Mouse (Mus musculus): ENCODE results near the gene 9230110F15Rik.
"Not testable (repeated sequence)": the region's sequence is repeated elsewhere in the genome, so short reads cannot be mapped to it uniquely, and the experiment has no call there.

The 9230110F15Rik gene

GRCm38 (mm10) chr9:35844050-35844449, at the start of gene 9230110F15Rik:
9230110F15Rik (minus strand) TSS chr9:35844150.
- no peak for DNase-seq (ENCODE audit: low spot score)

- DNase-seq (ENCODE audit: low spot score), result not testable (repeated sequence)
Observed at GRCm38 (mm10) chr9:35893112-35893511, 49.2 kb upstream of the 9230110F15Rik start.

- not testable (repeated sequence) for DNase-seq (ENCODE audit: low spot score)
Observed at GRCm38 (mm10) chr9:35817881-35818280, 26.1 kb downstream of the 9230110F15Rik start.

- no peak for DNase-seq (ENCODE audit: low spot score)
Observed at GRCm38 (mm10) chr9:35798146-35798545, 45.8 kb downstream of the 9230110F15Rik start.

GRCm38 (mm10) chr9:35790001-35790400, 53.9 kb downstream of the 9230110F15Rik start, which contains the start of the genes Gm27235 and D730048I06Rik:
Gm27235 (minus strand) TSS chr9:35790101.
D730048I06Rik (minus strand) TSS chr9:35790112.
- DNase-seq (ENCODE audit: low spot score), result no peak

Data from ovary, postnatal 14 days (tissue).